Mouse (Mus musculus): ENCODE measurements around the gene Zfp110. TPM values are rescaled to one million over a fixed set of nuclear protein-coding genes. Genes with fewer than 3 reads are reported as not detected.

Zfp110 gene
- polyA plus RNA-seq, 1 experiment from 2014 or later, result 26.4 TPM

- H3K4me1 ChIP-seq (ENCODE audit: insufficient read depth, low read depth, low read length), result no peaks in the 10 kb centered on the region
- WGBS, result 88% methylated on average over 5 of the region's 5 CpGs
- TF ChIP-seq EP300 (IDR thresholded peaks at IDR 0.05) (no peak), CTCF (IDR thresholded peaks at IDR 0.05) (no peak)
Measured at GRCm38 (mm10) chr7:12887585-12887984, 53.0 kb downstream of the Zfp110 start.

GRCm38 (mm10) chr7:12890928-12891327, 56.4 kb downstream of the Zfp110 start:
- no peak overlapping the region for H3K9ac ChIP-seq (replicated peaks; ENCODE audit: low read depth)
- H3K4me3 ChIP-seq (ENCODE audit: low read depth, low read length), result no peak overlapping the region
- TF ChIP-seq EP300 (IDR thresholded peaks at IDR 0.05) (no peak), CTCF (IDR thresholded peaks at IDR 0.05) (no peak)
- H3K4me1 ChIP-seq (ENCODE audit: insufficient read depth, low read depth, low read length), result no peaks in the 10 kb centered on the region
- ATAC-seq, result no peak
- no peaks in the 10 kb centered on the region for H3K9me3 ChIP-seq (ENCODE audit: low read length)
- H3K27ac ChIP-seq (ENCODE audit: low read length), result no peak overlapping the region
- no peak overlapping the region for H3K4me2 ChIP-seq (replicated peaks; ENCODE audit: low read depth, low read length)
- 89% methylated on average over 14 of the region's 14 CpGs for WGBS
- DNase-seq (ENCODE audit: low spot score), result no peak
- H3K27me3 ChIP-seq (replicated peaks; ENCODE audit: insufficient read depth, low read length), result no peaks in the 10 kb centered on the region
- H3K36me3 ChIP-seq (ENCODE audit: insufficient read depth, low read length), result peaks cover 20% of the 10 kb centered on the region; the same call in 1 of the 2 replicates

More at GRCm38 (mm10) chr7:12887585-12887984, 53.0 kb downstream of the Zfp110 start:
- no peak overlapping the region for H3K4me3 ChIP-seq (ENCODE audit: low read depth, low read length)
- no peaks in the 10 kb centered on the region for H3K9me3 ChIP-seq (ENCODE audit: low read length)
- no peak overlapping the region for H3K9ac ChIP-seq (replicated peaks; ENCODE audit: low read depth)
- no peaks in the 10 kb centered on the region for H3K27me3 ChIP-seq (replicated peaks; ENCODE audit: insufficient read depth, low read length)
- H3K27ac ChIP-seq (ENCODE audit: low read length), result no peak overlapping the region
- H3K4me2 ChIP-seq (replicated peaks; ENCODE audit: low read depth, low read length), result no peak overlapping the region
- DNase-seq (ENCODE audit: low spot score), result no peak
- H3K36me3 ChIP-seq (ENCODE audit: insufficient read depth, low read length), result peaks cover 24% of the 10 kb centered on the region; the same call in 1 of the 2 replicates
- ATAC-seq, result no peak

DNA sequence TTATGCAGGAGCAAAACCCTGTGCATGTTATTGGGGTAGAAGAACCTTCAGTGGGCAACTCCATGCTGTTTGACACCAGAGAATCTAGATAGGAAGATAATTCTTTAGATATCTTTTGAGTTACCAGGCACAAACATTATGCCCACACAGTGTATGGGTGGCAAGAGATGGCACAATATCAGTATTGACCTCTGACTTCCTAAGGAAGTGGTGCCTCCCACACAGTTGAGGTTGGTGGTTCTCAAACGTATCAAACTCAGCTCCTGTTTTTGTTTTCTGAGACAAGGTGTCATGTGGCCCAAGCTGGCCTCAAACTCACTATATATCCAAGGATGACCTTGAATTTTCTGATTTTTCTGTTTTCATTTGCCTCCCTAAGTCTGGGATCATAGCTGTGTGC, 56.8 kb downstream of the Zfp110 start:
- no peak overlapping the region for H3K9ac ChIP-seq (replicated peaks; ENCODE audit: low read depth)
- H3K4me1 ChIP-seq (ENCODE audit: insufficient read depth, low read depth, low read length), result no peaks in the 10 kb centered on the region
- H3K27me3 ChIP-seq (replicated peaks; ENCODE audit: insufficient read depth, low read length), result no peaks in the 10 kb centered on the region
- H3K36me3 ChIP-seq (ENCODE audit: insufficient read depth, low read length), result peaks cover 16% of the 10 kb centered on the region; the same call in 1 of the 2 replicates
- no peak overlapping the region for H3K27ac ChIP-seq (ENCODE audit: low read length)
- TF ChIP-seq CTCF (IDR thresholded peaks at IDR 0.05), result no peak
- TF ChIP-seq EP300 (IDR thresholded peaks at IDR 0.05), result no peak
- DNase-seq (ENCODE audit: low spot score) (no peak), ATAC-seq (no peak)
- no peaks in the 10 kb centered on the region for H3K9me3 ChIP-seq (ENCODE audit: low read length)
- H3K4me3 ChIP-seq (ENCODE audit: low read depth, low read length), result no peak overlapping the region
- WGBS, result 79% methylated on average over 1 of the region's 1 CpGs
- no peak overlapping the region for H3K4me2 ChIP-seq (replicated peaks; ENCODE audit: low read depth, low read length)

DNA sequence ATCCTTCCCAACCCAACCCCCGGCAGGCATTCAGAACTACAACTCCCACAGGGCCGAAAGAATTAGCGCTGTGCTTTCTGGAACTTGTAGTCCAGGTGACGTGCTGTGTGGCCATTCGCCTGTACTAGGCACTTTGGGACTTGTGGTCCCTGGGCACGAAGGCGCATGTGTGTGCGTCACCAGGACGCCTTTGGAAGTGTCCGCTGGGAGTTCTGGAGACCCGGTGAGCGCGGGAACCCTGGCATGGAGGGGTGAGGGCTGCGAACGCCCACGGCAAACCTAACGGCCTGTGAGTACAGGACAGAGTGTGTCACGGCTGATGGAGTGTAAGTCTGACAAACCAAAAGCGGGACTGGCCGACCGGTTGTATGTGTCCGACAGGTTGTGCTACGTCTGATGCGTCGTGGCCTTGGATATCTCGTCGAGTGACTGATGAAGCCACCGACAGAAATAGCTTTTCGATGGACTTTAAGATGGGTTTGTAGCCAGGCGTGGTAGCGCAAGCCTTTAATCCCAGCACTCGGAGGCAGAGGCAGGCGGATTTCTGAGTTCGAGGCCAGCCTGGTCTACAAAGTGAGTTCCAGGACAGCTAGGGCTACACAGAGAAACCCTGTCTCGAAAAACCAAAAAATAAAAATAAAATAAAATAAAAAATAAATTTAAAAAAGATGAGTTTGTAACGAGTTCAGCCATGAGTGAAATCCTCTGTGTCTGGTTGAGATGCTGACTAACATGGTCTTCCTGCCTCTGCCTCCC, 63.3 kb downstream of the Zfp110 start, which contains the start of gene Zscan22:
Gene Zscan22 (plus strand): TSS at position 161 of the 756 bp plus-strand sequence.
- Histone ChIP-seq H3K4me3 (ENCODE audit: low read depth, low read length) (peak within 1 kb of the TSS; percentile 69), H3K9me3 (ENCODE audit: low read length) (no peaks in the 10 kb centered on the region), H3K36me3 (ENCODE audit: insufficient read depth, low read length) (no peaks in the 10 kb centered on the region), H3K9ac (replicated peaks; ENCODE audit: low read depth) (peak within 1 kb of the TSS; percentile 45; the same call in 1 of the 2 replicates), H3K27ac (ENCODE audit: low read length) (no peak within 1 kb of the TSS), H3K4me2 (replicated peaks; ENCODE audit: low read depth, low read length) (peak within 1 kb of the TSS; percentile 58), H3K27me3 (replicated peaks; ENCODE audit: insufficient read depth, low read length) (no peaks in the 10 kb centered on the region), H3K4me1 (ENCODE audit: insufficient read depth, low read depth, low read length) (no peaks in the 10 kb centered on the region)
- DNase-seq (ENCODE audit: low spot score) (peak; percentile 97), ATAC-seq (peak; percentile 100)
- no peak; the same call in 1 of the 2 replicates for TF ChIP-seq CTCF (IDR thresholded peaks at IDR 0.05)
- no peak for TF ChIP-seq EP300 (IDR thresholded peaks at IDR 0.05)
- WGBS, result 4% methylated on average over 36 of the region's 36 CpGs

Other genes starting within 250 kb of the Zfp110 start
- under 0.01 TPM in 1 of 2 replicates, not detected in the other for gene Vmn2r53, start 226.0 kb upstream of the Zfp110 start, polyA plus RNA-seq (2015; fragmentation: Nextera tagmentation; extraction: Ambion mirVana)
- not detected in 2 replicates for gene Vmn2r54, start 194.4 kb upstream of the Zfp110 start, polyA plus RNA-seq (2015; fragmentation: Nextera tagmentation; extraction: Ambion mirVana)
- not detected in 2 replicates for gene Vmn2r55, start 149.8 kb upstream of the Zfp110 start, polyA plus RNA-seq (2015; fragmentation: Nextera tagmentation; extraction: Ambion mirVana)
- gene Vmn2r56, start 99.8 kb upstream of the Zfp110 start, polyA plus RNA-seq (2015; fragmentation: Nextera tagmentation; extraction: Ambion mirVana), result not detected in 2 replicates
- gene Zscan18, start 31.1 kb upstream of the Zfp110 start, polyA plus RNA-seq (2015; fragmentation: Nextera tagmentation; extraction: Ambion mirVana), result 1.3 and 2.0 TPM in 2 replicates
- gene Zfp329, start 15.9 kb upstream of the Zfp110 start, polyA plus RNA-seq (2015; fragmentation: Nextera tagmentation; extraction: Ambion mirVana), result 7.2 and 8.5 TPM in 2 replicates
- 2.5 TPM in 2 replicates for gene Zfp128, start 46.4 kb downstream of the Zfp110 start, polyA plus RNA-seq (2015; fragmentation: Nextera tagmentation; extraction: Ambion mirVana)
- gene Zscan22, start 63.1 kb downstream of the Zfp110 start, polyA plus RNA-seq (2015; fragmentation: Nextera tagmentation; extraction: Ambion mirVana), result 4.4 and 4.7 TPM in 2 replicates
- 609 and 716 TPM in 2 replicates for gene Rps5, start 87.5 kb downstream of the Zfp110 start, polyA plus RNA-seq (2015; fragmentation: Nextera tagmentation; extraction: Ambion mirVana)
- 1.3 and 1.4 TPM in 2 replicates for gene Rnf225, start 92.7 kb downstream of the Zfp110 start, polyA plus RNA-seq (2015; fragmentation: Nextera tagmentation; extraction: Ambion mirVana)
- 5.5 and 5.7 TPM in 2 replicates for gene Zfp324, start 131.1 kb downstream of the Zfp110 start, polyA plus RNA-seq (2015; fragmentation: Nextera tagmentation; extraction: Ambion mirVana)
- 3.9 and 4.0 TPM in 2 replicates for gene Zfp446, start 143.1 kb downstream of the Zfp110 start, polyA plus RNA-seq (2015; fragmentation: Nextera tagmentation; extraction: Ambion mirVana)
- gene Slc27a5, start 163.4 kb downstream of the Zfp110 start, polyA plus RNA-seq (2015; fragmentation: Nextera tagmentation; extraction: Ambion mirVana), result not detected in 2 replicates
- gene Trim28, start 164.4 kb downstream of the Zfp110 start, polyA plus RNA-seq (2015; fragmentation: Nextera tagmentation; extraction: Ambion mirVana), result 85.6 and 87.2 TPM in 2 replicates
- 11.9 and 12.2 TPM in 2 replicates for gene Zbtb45, start 175.3 kb downstream of the Zfp110 start, polyA plus RNA-seq (2015; fragmentation: Nextera tagmentation; extraction: Ambion mirVana)
- 254 and 264 TPM in 2 replicates for gene Chmp2a, start 200.0 kb downstream of the Zfp110 start, polyA plus RNA-seq (2015; fragmentation: Nextera tagmentation; extraction: Ambion mirVana)
- gene Ube2m, start 203.5 kb downstream of the Zfp110 start, polyA plus RNA-seq (2015; fragmentation: Nextera tagmentation; extraction: Ambion mirVana), result 67.8 and 78.1 TPM in 2 replicates
- 2.0 and 2.1 TPM in 2 replicates for gene Mzf1, start 220.0 kb downstream of the Zfp110 start, polyA plus RNA-seq (2015; fragmentation: Nextera tagmentation; extraction: Ambion mirVana)